Mouse (Mus musculus) embryonic facial prominence, embryonic 10.5 days (tissue): ENCODE measurements at regions not wholly inside any gene's neighbourhood (a gene's known extent, or its start where the extent isn't known, plus 50 kb on each side); places are given as distances from the start of the nearest gene placed in this dataset.

Source experiments
- DNase-seq: peaks from one replicate; pipeline ENCODE4 v3.0.0-alpha.2; 2017; ENCODE audit warnings: low spot score
- H3K27ac ChIP-seq: fragments of 300-500 bp; sonication (generic); replicated peaks from 2 replicates; pipeline ENCODE4 v1.5.1; 2016; ENCODE audit warnings: mild to moderate bottlenecking
- H3K27me3 ChIP-seq: fragments of 300-500 bp; sonication (generic); replicated peaks from 2 replicates; pipeline ENCODE4 v1.6.1; 2016; ENCODE audit warnings: low read depth, mild to moderate bottlenecking; ENCODE audit not compliant: poor library complexity, severe bottlenecking
- H3K36me3 ChIP-seq: fragments of 300-500 bp; sonication (generic); replicated peaks from 2 replicates; pipeline ENCODE4 v1.6.1; 2016; ENCODE audit warnings: mild to moderate bottlenecking, moderate library complexity
- H3K4me1 ChIP-seq: fragments of 300-500 bp; sonication (generic); 2 replicates; pipeline ENCODE4 v1.6.1; 2016
- H3K4me3 ChIP-seq: fragments of 300-500 bp; sonication (generic); 2 replicates; pipeline ENCODE4 v1.5.1; 2016; ENCODE audit warnings: mild to moderate bottlenecking, moderate library complexity
- H3K9me3 ChIP-seq: fragments of 300-500 bp; sonication (generic); 2 replicates; pipeline ENCODE4 v1.6.1; 2016; ENCODE audit warnings: mild to moderate bottlenecking
- WGBS: fragments of 180-500 bp; shearing (Covaris S2); methylation state at CpG from one replicate; pipeline ENCODE4 v1.1.7; 2016; 5-methylcytosine and 5-hydroxymethylcytosine counted together

DNA sequence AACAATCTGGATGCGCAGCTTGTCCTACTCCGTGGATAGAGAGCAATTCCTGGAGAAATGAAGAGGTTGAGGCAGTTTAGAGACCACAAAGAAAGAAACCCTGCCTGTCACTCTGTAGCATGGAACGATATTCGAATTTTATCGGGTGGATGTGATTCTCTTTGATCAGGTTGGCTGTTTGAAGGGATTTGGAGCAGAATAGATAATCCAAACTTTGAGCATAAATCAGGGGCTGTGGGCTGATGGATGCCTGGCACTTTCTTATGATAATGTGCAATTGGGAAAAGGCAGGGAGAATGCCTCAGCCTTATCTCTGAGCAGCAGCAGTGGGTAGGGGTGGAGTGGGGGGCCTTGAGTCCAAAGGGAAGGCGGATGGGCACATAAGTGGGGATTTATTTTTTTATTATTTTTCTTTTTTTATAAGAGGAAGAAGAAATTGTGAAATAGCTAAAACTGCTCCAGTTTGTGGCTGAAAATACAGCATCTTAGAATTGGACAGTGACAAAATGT, 239.0 kb downstream of the Pmp22 start:
- H3K27ac ChIP-seq, result no peak overlapping the region
- no peaks in the 10 kb centered on the region for H3K36me3 ChIP-seq
- H3K4me3 ChIP-seq, result no peak overlapping the region
- no peak for DNase-seq
- no peaks in the 10 kb centered on the region for H3K4me1 ChIP-seq
- WGBS, result 94% methylated on average over 6 of the region's 6 CpGs
- no peaks in the 10 kb centered on the region for H3K27me3 ChIP-seq
- no peaks in the 10 kb centered on the region for H3K9me3 ChIP-seq

DNA sequence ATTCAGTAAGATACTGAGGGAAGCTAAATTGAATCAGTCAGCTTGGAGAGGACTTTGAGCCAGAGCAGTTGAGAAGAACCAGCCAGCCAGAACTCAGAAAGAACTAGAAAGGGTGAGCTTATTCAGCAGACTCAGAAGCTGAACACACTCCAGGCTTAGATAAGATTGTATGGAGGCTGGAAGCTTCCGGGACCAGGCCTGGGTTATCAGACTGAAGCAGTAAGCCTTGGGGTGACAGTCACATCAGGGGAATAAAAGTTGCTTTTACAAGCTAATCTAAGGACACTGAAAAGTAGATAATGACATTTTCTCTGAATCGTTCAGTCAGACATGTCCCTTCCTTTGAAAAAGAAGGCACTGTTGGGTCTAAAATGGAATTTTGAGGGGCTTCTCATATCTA, 240.7 kb downstream of the Pmp22 start:
- H3K9me3 ChIP-seq, result no peaks in the 10 kb centered on the region
- H3K4me1 ChIP-seq, result no peaks in the 10 kb centered on the region
- 91% methylated on average over 2 of the region's 2 CpGs for WGBS
- no peaks in the 10 kb centered on the region for H3K36me3 ChIP-seq
- no peak overlapping the region for H3K4me3 ChIP-seq
- no peak overlapping the region for H3K27ac ChIP-seq
- H3K27me3 ChIP-seq, result no peaks in the 10 kb centered on the region
- DNase-seq, result no peak

DNA sequence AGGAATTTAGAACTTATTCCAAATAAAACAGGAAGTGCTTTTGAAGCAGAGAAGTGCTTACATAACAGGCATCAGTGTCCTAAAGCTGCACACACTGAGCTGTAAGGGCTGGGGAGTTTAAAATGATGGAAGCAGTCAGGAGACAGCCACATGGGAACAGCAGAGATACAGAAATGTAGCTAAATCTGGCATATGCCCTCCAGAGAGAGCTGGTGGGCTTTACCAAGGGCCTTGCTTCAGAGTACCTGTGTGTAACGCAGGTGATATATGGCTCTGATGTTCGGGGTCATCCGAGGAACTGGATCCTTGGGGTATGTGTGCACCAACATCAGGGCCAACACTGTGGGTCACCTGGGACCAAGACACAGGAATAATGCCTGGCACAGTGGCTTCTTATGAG, 247.5 kb downstream of the Pmp22 start:
- Histone ChIP-seq H3K36me3 (no peaks in the 10 kb centered on the region), H3K9me3 (no peaks in the 10 kb centered on the region), H3K27me3 (no peaks in the 10 kb centered on the region), H3K4me3 (no peak overlapping the region), H3K27ac (no peak overlapping the region), H3K4me1 (peaks cover 3% of the 10 kb centered on the region; the same call in 1 of the 2 replicates)
- no peak for DNase-seq
- WGBS, result 96% methylated on average over 3 of the region's 3 CpGs

DNA sequence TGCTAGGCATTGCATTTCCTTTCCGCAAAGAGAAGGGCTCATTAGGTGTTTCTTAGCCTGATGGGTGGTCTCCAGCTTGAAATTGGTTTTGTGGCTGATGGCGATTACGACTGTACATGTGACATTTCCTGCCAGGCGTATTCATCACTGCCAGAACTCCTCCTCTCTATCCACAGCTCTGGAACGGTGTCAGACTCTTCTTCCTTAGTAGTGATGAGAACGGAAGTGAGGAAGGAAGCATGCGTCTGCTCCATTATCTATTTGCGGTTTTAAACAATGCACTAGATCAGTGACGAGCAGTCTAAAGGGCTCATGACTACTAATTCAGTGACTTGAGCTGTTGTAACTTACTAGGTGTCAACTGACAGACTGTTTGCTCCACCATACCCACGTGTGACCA, 248.2 kb downstream of the Pmp22 start:
- Histone ChIP-seq H3K9me3 (no peaks in the 10 kb centered on the region), H3K36me3 (no peaks in the 10 kb centered on the region), H3K27me3 (no peaks in the 10 kb centered on the region), H3K4me1 (peaks cover 3% of the 10 kb centered on the region; the same call in 1 of the 2 replicates), H3K4me3 (no peak overlapping the region), H3K27ac (no peak overlapping the region)
- no peak for DNase-seq
- 82% methylated on average over 10 of the region's 10 CpGs for WGBS

DNA sequence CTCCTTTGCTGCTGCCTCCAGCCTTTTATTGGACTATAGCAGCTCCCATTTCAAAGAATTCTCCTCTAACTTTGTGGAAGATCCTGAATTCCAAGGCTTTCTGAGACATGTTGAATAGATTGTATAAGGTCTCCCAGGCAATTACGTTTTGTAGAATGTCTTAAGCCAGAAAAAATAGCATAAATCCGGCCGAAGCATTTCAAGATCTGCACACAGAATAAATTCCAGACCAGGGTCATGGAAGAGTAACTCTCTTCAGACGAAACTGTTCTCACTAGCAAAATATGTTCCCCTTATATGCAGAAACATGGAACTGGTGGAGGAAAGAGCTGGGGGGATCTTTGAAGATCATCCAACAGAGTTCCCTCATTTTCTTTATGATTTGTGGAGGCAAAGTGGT, 259.5 kb downstream of the Pmp22 start:
- H3K4me3 ChIP-seq, result no peak overlapping the region
- no peaks in the 10 kb centered on the region for H3K36me3 ChIP-seq
- no peak for DNase-seq
- H3K4me1 ChIP-seq, result no peaks in the 10 kb centered on the region
- H3K27ac ChIP-seq, result no peak overlapping the region
- H3K9me3 ChIP-seq, result no peaks in the 10 kb centered on the region
- 87% methylated on average over 4 of the region's 4 CpGs for WGBS
- no peaks in the 10 kb centered on the region for H3K27me3 ChIP-seq

DNA sequence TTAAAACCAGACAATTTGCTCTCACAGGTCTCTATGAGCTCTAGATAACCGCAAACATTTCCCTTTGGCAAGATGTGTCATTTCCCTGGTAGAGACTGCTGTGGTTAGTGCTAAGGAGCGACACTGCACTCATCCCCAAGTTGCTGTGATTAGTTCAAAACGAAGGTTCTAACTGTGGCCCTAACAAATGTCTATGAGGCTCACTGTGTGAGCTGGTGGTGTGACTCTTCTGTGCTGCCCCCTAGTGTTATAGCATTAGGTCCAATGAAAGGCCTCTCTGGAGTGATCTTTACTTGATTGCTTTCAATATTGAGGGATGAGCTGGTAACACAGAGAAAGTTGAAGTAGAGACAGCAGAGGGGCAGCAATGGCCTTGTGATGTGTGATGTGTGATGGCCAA, 262.7 kb downstream of the Pmp22 start:
- Histone ChIP-seq H3K36me3 (no peaks in the 10 kb centered on the region), H3K4me1 (no peaks in the 10 kb centered on the region), H3K9me3 (no peaks in the 10 kb centered on the region), H3K4me3 (no peak overlapping the region), H3K27me3 (no peaks in the 10 kb centered on the region), H3K27ac (no peak overlapping the region)
- no peak for DNase-seq
- 51% methylated on average over 3 of the region's 3 CpGs for WGBS

DNA sequence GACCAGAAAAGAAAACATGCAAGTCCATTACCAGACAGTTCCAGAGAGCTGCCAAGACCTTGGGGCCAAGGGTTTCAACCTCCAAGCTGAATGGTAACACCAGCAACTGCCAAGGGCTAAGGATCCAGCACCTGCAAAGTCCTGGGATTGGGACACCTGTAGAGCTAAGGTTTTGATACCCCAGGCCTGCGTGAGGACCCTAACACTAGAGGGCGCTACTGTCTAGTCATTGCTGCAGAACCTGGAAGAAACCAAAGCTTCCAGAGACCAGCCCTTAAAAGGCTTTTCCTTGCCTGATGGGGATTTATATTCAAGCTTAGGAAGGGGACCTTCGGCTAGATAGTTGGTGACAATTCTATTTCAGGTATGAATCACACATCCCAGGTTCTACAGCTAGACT, 263.6 kb downstream of the Pmp22 start:
- Histone ChIP-seq H3K36me3 (no peaks in the 10 kb centered on the region), H3K9me3 (no peaks in the 10 kb centered on the region), H3K4me3 (no peak overlapping the region), H3K27ac (no peak overlapping the region), H3K27me3 (no peaks in the 10 kb centered on the region), H3K4me1 (no peaks in the 10 kb centered on the region)
- DNase-seq, result peak; percentile 41
- WGBS, result 68% methylated on average over 3 of the region's 3 CpGs

DNA sequence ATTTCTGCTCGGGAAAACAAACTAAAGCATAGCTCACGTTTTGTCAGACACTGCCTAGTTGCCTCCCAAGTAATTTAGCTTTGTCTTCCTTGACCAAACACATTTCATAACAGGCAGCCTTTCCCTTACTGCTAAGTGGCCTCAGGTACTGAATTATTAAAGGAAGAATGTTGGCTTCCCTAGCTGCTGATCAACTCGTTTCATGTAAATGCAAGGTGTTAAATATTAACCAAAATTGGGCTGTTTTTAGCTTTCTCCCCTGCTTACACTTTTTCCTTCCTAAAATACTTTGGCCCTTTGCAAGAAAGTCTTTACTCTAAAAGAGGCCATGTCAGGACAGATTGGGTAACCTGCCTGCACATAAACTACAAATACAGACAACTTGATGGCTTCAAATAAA, 265.4 kb downstream of the Pmp22 start:
- Histone ChIP-seq H3K4me3 (no peak overlapping the region), H3K36me3 (no peaks in the 10 kb centered on the region), H3K27ac (no peak overlapping the region), H3K4me1 (no peaks in the 10 kb centered on the region), H3K9me3 (no peaks in the 10 kb centered on the region), H3K27me3 (no peaks in the 10 kb centered on the region)
- 76% methylated on average over 3 of the region's 3 CpGs for WGBS
- no peak for DNase-seq

DNA sequence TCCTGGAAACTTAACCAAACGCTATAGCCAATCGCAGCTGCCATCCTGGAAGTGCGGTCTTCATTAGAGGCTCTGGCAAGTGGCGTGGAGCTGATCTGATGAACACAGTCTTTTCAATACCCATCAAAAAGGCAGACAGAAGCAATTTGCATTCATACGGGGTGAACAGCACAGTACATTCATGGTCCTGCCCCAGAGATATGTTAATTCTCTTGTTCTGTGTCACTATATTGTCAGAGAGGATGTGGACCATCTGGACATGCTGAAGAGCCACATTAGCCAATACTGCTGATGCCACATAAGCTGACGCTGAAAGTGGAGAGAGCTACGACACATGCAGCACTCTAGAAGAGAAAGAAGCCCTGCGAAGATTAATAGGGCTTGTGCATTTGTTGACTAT, 267.6 kb downstream of the Pmp22 start:
- H3K27me3 ChIP-seq, result no peaks in the 10 kb centered on the region
- H3K4me1 ChIP-seq, result no peaks in the 10 kb centered on the region
- DNase-seq, result no peak
- no peaks in the 10 kb centered on the region for H3K9me3 ChIP-seq
- H3K36me3 ChIP-seq, result no peaks in the 10 kb centered on the region
- H3K4me3 ChIP-seq, result no peak overlapping the region
- 87% methylated on average over 8 of the region's 8 CpGs for WGBS
- no peak overlapping the region for H3K27ac ChIP-seq

DNA sequence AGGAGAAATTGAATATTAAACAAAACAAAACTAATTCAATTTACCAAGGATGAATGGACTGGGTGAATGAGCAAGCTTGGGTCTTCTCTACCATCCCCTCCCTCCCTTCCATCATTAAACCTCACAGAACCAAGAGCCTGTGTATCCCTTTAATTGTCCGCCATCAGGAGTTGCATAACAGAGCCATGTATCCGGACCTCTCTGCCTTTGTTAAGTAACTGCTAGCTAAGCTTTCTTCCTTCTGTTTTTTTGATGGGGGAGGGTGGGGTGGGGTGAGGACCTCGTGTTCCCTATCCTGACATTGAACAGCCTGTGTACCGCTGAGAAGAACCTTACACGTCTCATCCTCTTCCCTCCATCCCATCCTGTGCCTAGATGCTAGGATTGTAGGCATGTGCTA, 274.0 kb downstream of the Pmp22 start:
- H3K36me3 ChIP-seq, result no peaks in the 10 kb centered on the region
- 75% methylated on average over 5 of the region's 5 CpGs for whole genome bisulfite sequencing
- H3K27ac ChIP-seq, result no peak overlapping the region
- no peaks in the 10 kb centered on the region for H3K9me3 ChIP-seq
- H3K4me1 ChIP-seq, result peaks cover 6% of the 10 kb centered on the region; the same call in 1 of the 2 replicates
- H3K27me3 ChIP-seq, result peaks cover 56% of the 10 kb centered on the region
- no peak overlapping the region for H3K4me3 ChIP-seq
- DNase-seq, result no peak

DNA sequence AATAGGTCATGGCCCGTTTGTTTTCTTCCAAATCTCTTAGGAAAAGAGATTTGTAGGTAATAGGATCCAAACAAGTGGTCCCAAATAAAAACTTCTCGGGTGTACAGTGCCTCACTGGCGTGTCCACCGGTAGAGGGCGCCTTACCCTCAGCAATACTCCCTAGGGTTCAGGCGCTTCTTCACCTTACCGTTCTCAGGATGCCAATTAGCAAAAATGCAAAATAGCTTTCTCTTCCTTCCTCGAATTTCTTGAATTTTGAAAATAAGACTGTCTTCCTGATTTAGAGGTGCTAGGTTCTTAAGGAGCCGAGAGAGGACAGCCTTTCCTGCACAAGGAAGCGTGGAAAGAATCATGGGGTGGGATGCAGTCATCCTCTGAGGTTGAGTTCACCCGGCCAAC, 275.9 kb downstream of the Pmp22 start:
- H3K27me3 ChIP-seq, result peaks cover 67% of the 10 kb centered on the region
- peaks cover 6% of the 10 kb centered on the region; the same call in 1 of the 2 replicates for H3K4me1 ChIP-seq
- peak; percentile 82 for DNase-seq
- 16% methylated on average over 11 of the region's 11 CpGs for WGBS
- no peak overlapping the region for H3K4me3 ChIP-seq
- H3K9me3 ChIP-seq, result no peaks in the 10 kb centered on the region
- no peak overlapping the region for H3K27ac ChIP-seq
- no peaks in the 10 kb centered on the region for H3K36me3 ChIP-seq

DNA sequence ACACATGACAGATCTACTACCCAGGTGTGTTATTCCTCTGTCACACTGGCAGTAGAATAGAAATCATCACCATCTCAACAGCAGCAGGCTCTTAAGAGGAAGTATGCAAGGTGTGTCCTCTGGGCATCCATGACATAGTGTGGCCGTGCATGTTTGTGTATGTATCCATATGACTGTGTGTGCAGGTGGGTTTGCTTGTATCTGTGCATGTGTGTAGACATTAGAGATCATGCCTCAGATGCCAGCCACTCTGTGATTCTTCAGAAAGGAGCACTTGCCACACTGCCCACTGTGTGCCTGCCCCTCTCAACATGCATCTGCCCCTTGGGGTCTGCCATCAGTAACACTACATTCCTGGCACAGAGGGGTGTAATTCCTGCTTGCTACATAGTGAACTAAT, 280.6 kb downstream of the Pmp22 start:
- DNase-seq, result no peak
- peaks cover 28% of the 10 kb centered on the region for H3K4me1 ChIP-seq
- no peaks in the 10 kb centered on the region for H3K9me3 ChIP-seq
- H3K36me3 ChIP-seq, result no peaks in the 10 kb centered on the region
- WGBS, result 92% methylated on average over 1 of the region's 1 CpGs
- peaks cover 60% of the 10 kb centered on the region for H3K27me3 ChIP-seq
- H3K27ac ChIP-seq, result no peak overlapping the region
- H3K4me3 ChIP-seq, result no peak overlapping the region

DNA sequence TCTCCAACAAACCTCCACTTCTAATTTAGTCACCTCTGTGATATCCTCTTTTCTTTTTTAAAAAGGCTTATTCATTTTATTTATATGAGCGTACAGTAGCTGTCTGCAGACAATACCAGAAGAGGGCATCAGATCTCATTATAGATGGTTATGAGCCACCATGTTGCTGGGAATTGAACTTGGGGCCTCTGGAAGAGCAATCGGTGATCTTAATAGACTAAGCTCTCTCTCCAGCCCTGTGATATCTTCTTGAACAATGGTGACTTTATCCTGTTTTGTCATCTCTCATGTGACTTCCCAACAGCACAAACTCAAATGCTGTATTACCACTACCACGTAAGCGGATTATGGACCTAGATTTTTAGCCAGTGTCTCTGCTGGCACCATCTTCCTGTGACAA, 282.1 kb downstream of the Pmp22 start:
- no peak overlapping the region for H3K4me3 ChIP-seq
- H3K27me3 ChIP-seq, result peaks cover 51% of the 10 kb centered on the region
- H3K9me3 ChIP-seq, result no peaks in the 10 kb centered on the region
- H3K27ac ChIP-seq, result no peak overlapping the region
- H3K36me3 ChIP-seq, result no peaks in the 10 kb centered on the region
- WGBS, result 96% methylated on average over 4 of the region's 4 CpGs
- no peak for DNase-seq
- H3K4me1 ChIP-seq, result peaks cover 23% of the 10 kb centered on the region
